Mouse (Mus musculus) midbrain, embryonic 15.5 days (tissue): Measurements from ENCODE around the gene Wwp2. TPM values are rescaled to one million over a fixed set of nuclear protein-coding genes. Genes with fewer than 3 reads are reported as not detected.

Experiments used
- ATAC-seq: fragments of 200-750 bp; cut with Nextera tagmentation; replicated peaks from 2 replicates; pipeline ENCODE4 v1.8.0; 2017; ENCODE audit warnings: moderate TSS enrichment
- H3K27ac ChIP-seq: fragments of 300-500 bp; sonication (generic); 2 replicates; pipeline ENCODE4 v1.5.1; 2015; ENCODE audit warnings: mild to moderate bottlenecking, inconsistent platforms
- H3K27me3 ChIP-seq: fragments of 300-500 bp; sonication (generic); replicated peaks from 2 replicates; pipeline ENCODE4 v1.6.1; 2015; ENCODE audit warnings: inconsistent platforms
- H3K36me3 ChIP-seq: fragments of 300-500 bp; sonication (generic); replicated peaks from 2 replicates; pipeline ENCODE4 v1.6.1; 2015; ENCODE audit warnings: inconsistent platforms
- H3K4me1 ChIP-seq: fragments of 300-500 bp; sonication (generic); 2 replicates; pipeline ENCODE4 v1.6.1; 2015; ENCODE audit warnings: inconsistent platforms
- H3K4me2 ChIP-seq: fragments of 300-500 bp; sonication (generic); 2 replicates; pipeline ENCODE4 v1.6.1; 2015; ENCODE audit warnings: inconsistent platforms, mild to moderate bottlenecking, moderate library complexity
- H3K4me3 ChIP-seq: fragments of 300-500 bp; sonication (generic); 2 replicates; pipeline ENCODE4 v1.5.1; 2015; ENCODE audit warnings: mild to moderate bottlenecking, inconsistent platforms
- H3K9ac ChIP-seq: fragments of 300-500 bp; sonication (generic); 2 replicates; pipeline ENCODE4 v1.6.1; 2015; ENCODE audit warnings: mild to moderate bottlenecking, inconsistent platforms
- H3K9me3 ChIP-seq: fragments of 300-500 bp; sonication (generic); 2 replicates; pipeline ENCODE4 v1.6.1; 2016; ENCODE audit warnings: inconsistent platforms
- WGBS: fragments of 180-500 bp; shearing (Covaris S2); methylation state at CpG from one replicate; pipeline ENCODE4 v1.1.7; 2015; ENCODE audit warnings: mixed read lengths; 5-methylcytosine and 5-hydroxymethylcytosine counted together
- polyA plus RNA-seq: library from polyadenylated mRNA; unstranded; fragments of >200 nt; fragmentation: Nextera tagmentation; extraction: Ambion mirVana; gene quantifications from 2 replicates; pipeline ENCODE4 v1.2.1, GENCODE M21; 2015

Gene Wwp2
- polyA plus RNA-seq, 1 experiment from 2014 or later, result 44.3 TPM

DNA sequence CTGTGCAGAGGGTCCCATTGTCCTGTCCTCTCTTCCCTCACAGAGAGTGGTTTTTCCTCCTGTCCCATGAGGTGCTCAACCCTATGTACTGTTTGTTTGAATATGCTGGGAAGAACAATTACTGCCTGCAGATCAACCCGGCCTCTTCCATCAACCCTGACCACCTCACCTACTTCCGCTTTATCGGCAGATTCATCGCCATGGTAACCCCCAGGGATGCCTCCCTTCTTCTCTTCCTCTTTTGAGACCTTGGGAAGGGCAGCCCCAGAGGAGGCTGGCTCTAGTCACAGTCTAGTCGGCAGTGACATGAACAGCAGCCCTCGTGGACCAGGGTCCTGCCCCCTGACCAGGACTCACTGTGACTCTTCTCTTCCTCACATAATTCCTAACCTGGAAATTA, 116.1 kb downstream of the Wwp2 start:
- H3K36me3 ChIP-seq, result peaks cover 14% of the 10 kb centered on the region; the same call in 1 of the 2 replicates
- no peak overlapping the region for H3K9ac ChIP-seq
- no peaks in the 10 kb centered on the region for H3K9me3 ChIP-seq
- no peak for ATAC-seq
- H3K4me2 ChIP-seq, result no peak overlapping the region
- 22% methylated on average over 6 of the region's 6 CpGs for WGBS
- no peak overlapping the region for H3K27ac ChIP-seq
- no peaks in the 10 kb centered on the region for H3K27me3 ChIP-seq
- H3K4me3 ChIP-seq, result no peak overlapping the region
- no peaks in the 10 kb centered on the region for H3K4me1 ChIP-seq

GRCm38 (mm10) chr8:107555231-107555630, 119.1 kb downstream of the Wwp2 start:
- no peaks in the 10 kb centered on the region for H3K27me3 ChIP-seq
- H3K36me3 ChIP-seq, result peaks cover 10% of the 10 kb centered on the region; the same call in 1 of the 2 replicates
- H3K27ac ChIP-seq, result no peak overlapping the region
- no peak overlapping the region for H3K9ac ChIP-seq
- H3K4me2 ChIP-seq, result no peak overlapping the region
- WGBS, result 92% methylated on average over 10 of the region's 10 CpGs
- H3K4me1 ChIP-seq, result no peaks in the 10 kb centered on the region
- H3K4me3 ChIP-seq, result no peak overlapping the region
- ATAC-seq, result no peak
- no peaks in the 10 kb centered on the region for H3K9me3 ChIP-seq

- Histone ChIP-seq H3K27me3 (no peaks in the 10 kb centered on the region), H3K4me1 (no peaks in the 10 kb centered on the region), H3K4me2 (no peak overlapping the region), H3K9me3 (no peaks in the 10 kb centered on the region), H3K4me3 (no peak overlapping the region), H3K9ac (no peak overlapping the region), H3K27ac (no peak overlapping the region), H3K36me3 (0 out of 2 replicates have a peak, but pooled peaks cover 9% of the 10 kb centered on the region)
- ATAC-seq, result no peak
- 25% methylated on average over 12 of the region's 12 CpGs for WGBS
These were observed 120.4 kb downstream of the Wwp2 start for GRCm38 (mm10) chr8:107556511-107556936.

DNA sequence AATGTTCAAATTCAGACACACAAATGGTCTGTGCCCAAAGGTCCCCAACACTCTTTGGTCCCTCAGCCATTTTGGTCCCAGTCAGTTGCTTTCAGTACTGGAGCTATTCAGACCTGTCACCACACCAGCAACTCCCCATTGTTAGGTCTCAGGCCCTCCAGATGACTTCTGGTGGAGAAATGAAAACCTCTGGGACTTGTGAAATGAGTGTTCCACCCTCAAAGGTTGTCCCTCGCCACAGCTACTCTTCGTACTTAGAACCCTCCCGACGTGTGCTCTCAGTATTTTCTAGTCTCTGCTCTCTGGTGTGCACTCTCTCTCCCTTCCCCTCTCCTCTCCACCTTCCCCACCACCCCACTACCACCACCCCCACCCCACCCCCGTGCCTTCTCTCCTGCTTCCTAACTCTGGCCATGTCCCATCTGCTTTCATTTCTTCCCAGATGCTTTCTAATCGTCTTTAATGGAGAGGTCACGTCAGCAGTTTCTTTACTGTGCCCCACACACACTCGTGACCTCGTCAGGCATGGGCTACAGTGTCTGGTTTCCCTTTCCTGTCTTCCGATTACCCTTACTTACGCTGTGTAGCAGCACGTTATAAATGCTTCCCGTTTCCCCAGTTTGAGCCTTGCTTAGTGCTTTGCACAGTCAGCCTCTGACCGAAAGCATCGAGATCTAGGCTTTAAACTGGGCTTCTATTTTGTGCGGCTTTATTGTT, 124.8 kb downstream of the Wwp2 start:
- 74% methylated on average over 16 of the region's 16 CpGs for WGBS

DNA sequence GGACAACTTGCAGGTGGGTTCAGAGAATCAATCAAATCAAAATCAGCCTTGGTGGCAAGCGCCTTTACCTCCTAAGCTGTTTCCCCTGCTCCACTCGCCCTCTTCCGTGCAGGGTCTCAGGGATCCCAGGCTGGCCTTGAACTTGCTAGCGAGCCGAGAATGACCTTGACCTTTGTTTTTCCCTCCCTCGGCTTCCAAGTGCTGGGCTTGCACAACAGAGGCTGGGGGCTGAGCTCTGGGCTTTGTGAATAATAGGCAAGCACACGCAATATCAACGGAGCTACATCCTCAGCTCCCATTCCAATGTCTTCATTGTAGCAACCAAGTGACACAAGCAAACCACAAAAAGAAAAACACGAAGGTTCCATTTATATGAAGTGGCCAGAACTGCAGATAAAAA, 126.0 kb downstream of the Wwp2 start:
- H3K9me3 ChIP-seq, result no peaks in the 10 kb centered on the region
- no peak overlapping the region for H3K9ac ChIP-seq
- no peaks in the 10 kb centered on the region for H3K27me3 ChIP-seq
- no peaks in the 10 kb centered on the region for H3K4me1 ChIP-seq
- WGBS, result 78% methylated on average over 9 of the region's 9 CpGs
- no peak overlapping the region for H3K4me2 ChIP-seq
- ATAC-seq, result no peak
- H3K27ac ChIP-seq, result no peak overlapping the region
- H3K4me3 ChIP-seq, result no peak overlapping the region
- H3K36me3 ChIP-seq, result no peaks in the 10 kb centered on the region

More for the DNA sequence above, 124.8 kb downstream of the Wwp2 start:
- Histone ChIP-seq H3K9me3 (no peaks in the 10 kb centered on the region), H3K9ac (no peak overlapping the region), H3K4me1 (no peaks in the 10 kb centered on the region), H3K36me3 (no peaks in the 10 kb centered on the region), H3K27ac (no peak overlapping the region), H3K4me3 (no peak overlapping the region), H3K27me3 (no peaks in the 10 kb centered on the region), H3K4me2 (no peak overlapping the region)
- ATAC-seq, result no peak

DNA sequence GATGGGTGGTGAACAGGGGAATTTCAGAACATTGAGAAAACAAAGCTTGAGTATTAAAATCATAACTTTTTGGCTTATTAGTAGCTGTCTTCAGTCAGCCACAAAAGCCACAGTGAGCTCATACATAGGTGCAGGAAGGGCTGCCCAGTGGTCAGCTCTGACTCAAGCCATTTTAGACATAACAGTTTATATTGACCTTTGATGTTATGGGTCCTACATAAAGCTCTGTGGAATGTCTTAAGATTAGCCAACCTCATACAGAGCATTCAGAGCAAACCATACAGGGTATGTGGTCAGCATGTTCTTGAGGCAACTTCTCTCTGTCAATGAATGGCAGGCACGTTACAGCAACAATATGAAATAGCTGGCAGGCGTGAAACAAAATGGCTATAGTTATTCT, 134.9 kb downstream of the Wwp2 start:
- 84% methylated on average over 2 of the region's 2 CpGs for WGBS
- no peak for ATAC-seq
- Histone ChIP-seq H3K9me3 (no peaks in the 10 kb centered on the region), H3K4me1 (no peaks in the 10 kb centered on the region), H3K27ac (no peak overlapping the region), H3K36me3 (no peaks in the 10 kb centered on the region), H3K27me3 (no peaks in the 10 kb centered on the region), H3K4me2 (no peak overlapping the region), H3K9ac (no peak overlapping the region), H3K4me3 (no peak overlapping the region)

- no peak overlapping the region for H3K4me3 ChIP-seq
- no peaks in the 10 kb centered on the region for H3K27me3 ChIP-seq
- no peaks in the 10 kb centered on the region for H3K36me3 ChIP-seq
- no peaks in the 10 kb centered on the region for H3K9me3 ChIP-seq
- H3K9ac ChIP-seq, result no peak overlapping the region
- peaks cover 4% of the 10 kb centered on the region; the same call in 1 of the 2 replicates for H3K4me1 ChIP-seq
- 94% methylated on average over 7 of the region's 7 CpGs for WGBS
- ATAC-seq, result no peak
- H3K4me2 ChIP-seq, result no peak overlapping the region
- no peak overlapping the region for H3K27ac ChIP-seq
These were observed 135.4 kb downstream of the Wwp2 start for GRCm38 (mm10) chr8:107571486-107572135.

- Histone ChIP-seq H3K9ac (no peak overlapping the region), H3K36me3 (no peaks in the 10 kb centered on the region), H3K9me3 (no peaks in the 10 kb centered on the region), H3K4me2 (no peak overlapping the region), H3K27ac (no peak overlapping the region), H3K27me3 (no peaks in the 10 kb centered on the region), H3K4me1 (peaks cover 4% of the 10 kb centered on the region; the same call in 1 of the 2 replicates), H3K4me3 (no peak overlapping the region)
- no peak for ATAC-seq
- WGBS, result 68% methylated on average over 4 of the region's 4 CpGs
These were observed 136.3 kb downstream of the Wwp2 start for GRCm38 (mm10) chr8:107572497-107572896.

GRCm38 (mm10) chr8:107574771-107575170, 138.6 kb downstream of the Wwp2 start:
- Histone ChIP-seq H3K9me3 (no peaks in the 10 kb centered on the region), H3K9ac (no peak overlapping the region), H3K27me3 (no peaks in the 10 kb centered on the region), H3K4me2 (no peak overlapping the region), H3K27ac (no peak overlapping the region), H3K4me3 (no peak overlapping the region), H3K4me1 (peaks cover 4% of the 10 kb centered on the region; the same call in 1 of the 2 replicates), H3K36me3 (peaks cover 12% of the 10 kb centered on the region)
- 91% methylated on average over 3 of the region's 3 CpGs for WGBS
- no peak for ATAC-seq

- WGBS, result 6% methylated on average over 10 of the region's 10 CpGs
- no peaks in the 10 kb centered on the region for H3K27me3 ChIP-seq
- H3K9ac ChIP-seq, result no peak overlapping the region
- H3K9me3 ChIP-seq, result no peaks in the 10 kb centered on the region
- H3K4me1 ChIP-seq, result peaks cover 4% of the 10 kb centered on the region; the same call in 1 of the 2 replicates
- no peak overlapping the region for H3K4me3 ChIP-seq
- ATAC-seq, result peak; percentile 62; the same call in 1 of the 2 replicates
- H3K27ac ChIP-seq, result 0 out of 2 replicates have a peak overlapping the region, but pooled peaks have one; percentile 23
- peaks cover 31% of the 10 kb centered on the region for H3K36me3 ChIP-seq
- H3K4me2 ChIP-seq, result peak overlapping the region; percentile 30; the same call in 1 of the 2 replicates
These were observed 140.5 kb downstream of the Wwp2 start for GRCm38 (mm10) chr8:107576702-107577101.

GRCm38 (mm10) chr8:107577640-107578039, 141.5 kb downstream of the Wwp2 start:
- Histone ChIP-seq H3K27ac (no peak overlapping the region), H3K4me1 (peaks cover 4% of the 10 kb centered on the region; the same call in 1 of the 2 replicates), H3K36me3 (peaks cover 41% of the 10 kb centered on the region), H3K4me3 (no peak overlapping the region), H3K9ac (no peak overlapping the region), H3K27me3 (no peaks in the 10 kb centered on the region), H3K9me3 (no peaks in the 10 kb centered on the region), H3K4me2 (no peak overlapping the region)
- WGBS, result 91% methylated on average over 4 of the region's 4 CpGs
- ATAC-seq, result no peak

DNA sequence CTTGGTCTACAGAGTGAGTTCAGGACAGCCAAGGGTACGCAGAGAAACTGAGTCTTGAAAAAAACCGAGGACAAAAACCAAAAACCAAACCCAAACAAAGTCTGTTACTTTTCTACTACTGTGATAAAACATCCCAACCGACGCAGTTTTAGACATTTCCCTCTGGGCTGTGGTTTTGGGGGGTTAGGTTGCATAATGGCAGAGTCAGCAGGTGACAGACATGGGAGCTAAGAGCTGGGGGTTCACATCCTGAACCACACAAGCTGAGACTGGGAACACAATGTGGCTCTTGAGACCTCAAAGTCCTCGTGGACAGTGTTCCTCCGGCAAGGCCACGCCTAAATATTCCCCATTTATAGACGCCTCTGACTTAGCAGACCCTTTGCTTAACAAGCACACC, 142.0 kb downstream of the Wwp2 start:
- Histone ChIP-seq H3K9ac (no peak overlapping the region), H3K27me3 (no peaks in the 10 kb centered on the region), H3K27ac (no peak overlapping the region), H3K4me3 (no peak overlapping the region), H3K9me3 (no peaks in the 10 kb centered on the region), H3K4me1 (peaks cover 4% of the 10 kb centered on the region; the same call in 1 of the 2 replicates), H3K36me3 (peaks cover 46% of the 10 kb centered on the region), H3K4me2 (no peak overlapping the region)
- WGBS, result 87% methylated on average over 8 of the region's 8 CpGs
- ATAC-seq, result no peak
